In the genomic region with DNA sequence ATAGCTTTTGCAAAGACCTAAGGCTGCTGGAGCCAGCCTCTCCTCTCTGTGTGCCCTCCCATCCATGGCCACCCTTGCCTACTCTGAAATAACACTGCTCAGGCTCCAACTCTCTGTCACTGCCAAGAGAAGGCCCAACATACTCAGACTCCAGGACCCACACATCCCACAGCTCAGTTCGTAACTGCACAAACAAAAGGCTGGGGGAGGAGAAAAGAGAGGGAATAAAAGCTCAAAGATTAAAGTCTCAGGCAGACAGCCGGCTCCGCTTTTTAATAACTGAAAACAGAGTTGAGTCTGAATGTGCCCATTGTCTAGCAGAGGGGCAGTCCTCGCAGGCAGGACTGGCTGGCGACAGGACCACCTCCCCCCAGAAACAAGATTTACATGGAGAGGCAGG, we compare ENCODE assay signal across 12 mouse cellular contexts. TPM values are rescaled to one million over a fixed set of nuclear protein-coding genes. Genes with fewer than 3 reads are reported as not detected.
DNase-seq lines count a peak whose midpoint lies in the region; ATAC-seq and TF ChIP-seq lines count a peak whose summit lies in the region.
"Had no signal": no experiment of that assay in that cellular context is flagged by ENCODE, and none has a peak within 500 bp of the region (broad histone marks: within the 10 kb centered on the region; RNA-seq: fewer than 3 reads in every experiment).

No protein-coding gene starts in this region.

- H3K9me3 ChIP-seq in liver, embryonic 11.5 days (ENCODE audit: control insufficient read depth, low read length), result no peaks in the 10 kb centered on the region
- no peaks in the 10 kb centered on the region for H3K9me3 ChIP-seq in embryonic facial prominence, embryonic 13.5 days
- H3K9me3 ChIP-seq in forebrain, embryonic 16.5 days (ENCODE audit: control insufficient read depth, low read length), result no peaks in the 10 kb centered on the region
- H3K9me3 ChIP-seq in midbrain, embryonic 13.5 days, result no peaks in the 10 kb centered on the region
- H3K9me3 ChIP-seq: hindbrain, embryonic 15.5 days; lung, embryonic 15.5 days had no signal

- no peak overlapping the region for H3K4me2 ChIP-seq in liver, embryonic 11.5 days
- no peak overlapping the region for H3K4me2 ChIP-seq in embryonic facial prominence, embryonic 13.5 days
- H3K4me2 ChIP-seq in forebrain, embryonic 16.5 days (ENCODE audit: low read length), result no peak overlapping the region
- H3K4me2 ChIP-seq in midbrain, embryonic 13.5 days (replicated peaks), result no peak overlapping the region
- H3K4me2 ChIP-seq: hindbrain, embryonic 15.5 days; lung, embryonic 15.5 days had no signal

- H3K79me2 ChIP-seq in liver, adult 2 months (ENCODE audit: control insufficient read depth, insufficient read depth, low read length), result peaks cover 6% of the 10 kb centered on the region; the same call in 1 of the 2 replicates

- peaks cover 10% of the 10 kb centered on the region for H3K4me1 ChIP-seq in liver, adult 2 months (ENCODE audit: control insufficient read depth, insufficient read depth, low read length)
- H3K4me1 ChIP-seq in liver, embryonic 11.5 days (replicated peaks; ENCODE audit: control insufficient read depth, insufficient read depth, low read length), result no peaks in the 10 kb centered on the region; the same call in 1 of the 2 replicates
- peaks cover 37% of the 10 kb centered on the region for H3K4me1 ChIP-seq in embryonic facial prominence, embryonic 13.5 days
- peaks cover 6% of the 10 kb centered on the region for H3K4me1 ChIP-seq in forebrain, embryonic 16.5 days (replicated peaks; ENCODE audit: control insufficient read depth, insufficient read depth, low read length)
- H3K4me1 ChIP-seq in midbrain, embryonic 13.5 days (replicated peaks), result peaks cover 19% of the 10 kb centered on the region

- 55% methylated on average over 5 of the region's 5 CpGs for WGBS in liver, adult 2 months
- 79% methylated on average over 5 of the region's 5 CpGs for WGBS in liver, embryonic 11.5 days
- 10% methylated on average over 5 of the region's 5 CpGs for WGBS in embryonic facial prominence, embryonic 13.5 days
- 1% methylated on average over 5 of the region's 5 CpGs for WGBS in forebrain, embryonic 16.5 days
- 5% methylated on average over 5 of the region's 5 CpGs for WGBS in midbrain, embryonic 13.5 days

- TF ChIP-seq CTCF in liver, adult 2 months (IDR thresholded peaks at IDR 0.05; ENCODE audit: low read depth, low read length), result no peak

- H3K9ac ChIP-seq in liver, adult 2 months (ENCODE audit: low read depth, low read length), result no peak overlapping the region
- no peak overlapping the region for H3K9ac ChIP-seq in liver, embryonic 11.5 days (ENCODE audit: low read depth, low read length)
- no peak overlapping the region for H3K9ac ChIP-seq in embryonic facial prominence, embryonic 13.5 days
- H3K9ac ChIP-seq in forebrain, embryonic 16.5 days (replicated peaks; ENCODE audit: low read depth, low read length), result no peak overlapping the region
- no peak overlapping the region for H3K9ac ChIP-seq in midbrain, embryonic 13.5 days (replicated peaks)
- H3K9ac ChIP-seq: hindbrain, embryonic 15.5 days; lung, embryonic 15.5 days had no signal

- H3K4me3 ChIP-seq in liver, adult 2 months (ENCODE audit: insufficient read depth, low read depth, low read length), result no peak overlapping the region
- H3K4me3 ChIP-seq in liver, embryonic 11.5 days (ENCODE audit: low read depth, low read length), result no peak overlapping the region
- no peak overlapping the region for H3K4me3 ChIP-seq in embryonic facial prominence, embryonic 13.5 days
- no peak overlapping the region for H3K4me3 ChIP-seq in forebrain, embryonic 16.5 days (replicated peaks; ENCODE audit: low read length)
- no peak overlapping the region for H3K4me3 ChIP-seq in midbrain, embryonic 13.5 days (replicated peaks)
- H3K4me3 ChIP-seq: hindbrain, embryonic 15.5 days; lung, embryonic 15.5 days had no signal

- no peaks in the 10 kb centered on the region for H3K27me3 ChIP-seq in liver, adult 2 months (ENCODE audit: control insufficient read depth, insufficient read depth, low read length)
- no peaks in the 10 kb centered on the region for H3K27me3 ChIP-seq in liver, embryonic 11.5 days (replicated peaks; ENCODE audit: control insufficient read depth, insufficient read depth, low read length)
- no peaks in the 10 kb centered on the region for H3K27me3 ChIP-seq in embryonic facial prominence, embryonic 13.5 days
- H3K27me3 ChIP-seq in forebrain, embryonic 16.5 days (replicated peaks; ENCODE audit: control insufficient read depth, insufficient read depth, low read length), result no peaks in the 10 kb centered on the region
- no peaks in the 10 kb centered on the region for H3K27me3 ChIP-seq in midbrain, embryonic 13.5 days
- H3K27me3 ChIP-seq: hindbrain, embryonic 15.5 days; lung, embryonic 15.5 days had no signal

- DNase-seq in liver, adult 2 months (ENCODE audit: extremely low read depth, low read depth, low spot score), result peak; percentile 29
- DNase-seq in liver, embryonic 11.5 days (ENCODE audit: low spot score), result no peak
- DNase-seq in heart, adult 18-20 months, result no peak
- no peak for DNase-seq in B cell, adult 2 months
- DNase-seq: adrenal gland, postnatal 25 days; cerebellum, adult 2 months; thymus, adult 2 months had no signal

- no peak for TF ChIP-seq POLR2A in liver, adult 2 months (IDR thresholded peaks at IDR 0.05; ENCODE audit: extremely low read depth, insufficient read depth, low read length)

- no peak for ATAC-seq in liver, embryonic 11.5 days (replicated peaks; ENCODE audit: low FRiP score)
- no peak; the same call in 1 of the 2 replicates for ATAC-seq in embryonic facial prominence, embryonic 13.5 days (ENCODE audit: insufficient number of reproducible peaks, insufficient read depth, low FRiP score, low TSS enrichment, low read depth)
- ATAC-seq in forebrain, embryonic 16.5 days, result peak; percentile 83
- ATAC-seq in midbrain, embryonic 13.5 days, result peak; percentile 77

- no peak overlapping the region for H3K27ac ChIP-seq in liver, adult 2 months (replicated peaks; ENCODE audit: insufficient read depth, low read depth, low read length)
- H3K27ac ChIP-seq in liver, embryonic 11.5 days (ENCODE audit: low read depth, low read length), result no peak overlapping the region
- peak overlapping the region; percentile 73 for H3K27ac ChIP-seq in embryonic facial prominence, embryonic 13.5 days
- no peak overlapping the region for H3K27ac ChIP-seq in forebrain, embryonic 16.5 days (ENCODE audit: low read length)
- H3K27ac ChIP-seq in midbrain, embryonic 13.5 days, result peak overlapping the region; percentile 61
- H3K27ac ChIP-seq: hindbrain, embryonic 15.5 days; lung, embryonic 15.5 days had no signal

- H3K36me3 ChIP-seq in liver, adult 2 months (ENCODE audit: control insufficient read depth, insufficient read depth, low read length), result no peaks in the 10 kb centered on the region
- no peaks in the 10 kb centered on the region for H3K36me3 ChIP-seq in liver, embryonic 11.5 days (ENCODE audit: control insufficient read depth, insufficient read depth, low read length)
- no peaks in the 10 kb centered on the region for H3K36me3 ChIP-seq in embryonic facial prominence, embryonic 13.5 days
- H3K36me3 ChIP-seq in forebrain, embryonic 16.5 days (ENCODE audit: control insufficient read depth, insufficient read depth), result no peaks in the 10 kb centered on the region
- H3K36me3 ChIP-seq in midbrain, embryonic 13.5 days, result no peaks in the 10 kb centered on the region
- H3K36me3 ChIP-seq: hindbrain, embryonic 15.5 days; lung, embryonic 15.5 days had no signal

RNA-seq across cellular contexts. Expression of a gene that starts 36.8 kb away (rescaled TPM):
- 23.7 and 27.3 TPM in 2 replicates for total RNA-seq in liver, adult 2 months (2014; rRNA removed)
- 39.2 and 42.8 TPM in 2 replicates for polyA plus RNA-seq in liver, adult 2 months (2012; rRNA removed)
- polyA plus RNA-seq in liver, embryonic 11.5 days (2014; fragmentation: Nextera tagmentation; extraction: Ambion mirVana), result 46.1 and 46.7 TPM in 2 replicates
- polyA plus RNA-seq in embryonic facial prominence, embryonic 13.5 days (2015; fragmentation: Nextera tagmentation; extraction: Ambion mirVana), result 45.7 and 46.9 TPM in 2 replicates
- polyA plus RNA-seq in forebrain, embryonic 16.5 days (2015; fragmentation: Nextera tagmentation; extraction: Ambion mirVana), result 29.4 and 30.8 TPM in 2 replicates
- 25.9 and 28.7 TPM in 2 replicates for polyA plus RNA-seq in midbrain, embryonic 13.5 days (2015; fragmentation: Nextera tagmentation; extraction: Ambion mirVana)
- 1 to 10 TPM; 8.5 to 8.9 TPM for total RNA-seq in heart, adult 18-20 months (2021)

RNA-seq across cellular contexts. Expression of a gene that starts 55.7 kb away (rescaled TPM):
- total RNA-seq in liver, adult 2 months (2014; rRNA removed), result 17.5 and 21.1 TPM in 2 replicates
- polyA plus RNA-seq in liver, adult 2 months (2012; rRNA removed), result 13.9 and 14.0 TPM in 2 replicates
- 212 and 235 TPM in 2 replicates for polyA plus RNA-seq in liver, embryonic 11.5 days (2014; fragmentation: Nextera tagmentation; extraction: Ambion mirVana)
- 148 and 158 TPM in 2 replicates for polyA plus RNA-seq in embryonic facial prominence, embryonic 13.5 days (2015; fragmentation: Nextera tagmentation; extraction: Ambion mirVana)
- polyA plus RNA-seq in forebrain, embryonic 16.5 days (2015; fragmentation: Nextera tagmentation; extraction: Ambion mirVana), result 133 and 146 TPM in 2 replicates
- 111 and 112 TPM in 2 replicates for polyA plus RNA-seq in midbrain, embryonic 13.5 days (2015; fragmentation: Nextera tagmentation; extraction: Ambion mirVana)
- total RNA-seq in heart, adult 18-20 months (2021), result 10 to 100 TPM; 17.6 to 18.1 TPM

Comparison
In these comparisons a context has a peak if more than half of its experiments do, and no peak if none do; other contexts are left out.
1. H3K27ac ChIP-seq: peak in embryonic facial prominence, embryonic 13.5 days (single experiment) and midbrain, embryonic 13.5 days (single experiment); none in liver, adult 2 months (single experiment), liver, embryonic 11.5 days (single experiment) and forebrain, embryonic 16.5 days (single experiment).
2. ATAC-seq: peak in forebrain, embryonic 16.5 days (single experiment) and midbrain, embryonic 13.5 days (single experiment); none in liver, embryonic 11.5 days (single experiment) and embryonic facial prominence, embryonic 13.5 days (single experiment).